Mouse (Mus musculus) thymus, postnatal 0 days (tissue): ENCODE data around the gene Olfr325. TPM values are rescaled to one million over a fixed set of nuclear protein-coding genes. Genes with fewer than 3 reads are reported as not detected.
"Not testable (repeated sequence)": the region's sequence is repeated elsewhere in the genome, so short reads cannot be mapped to it uniquely, and the experiment has no call there.

Experiments
- DNase-seq: peaks from one replicate; pipeline ENCODE4 v3.0.0-alpha.2; 2015; ENCODE audit warnings: low spot score
- polyA plus RNA-seq: library from polyadenylated mRNA; unstranded; fragments of >200 nt; fragmentation: Nextera tagmentation; extraction: Ambion mirVana; gene quantifications from 2 replicates; pipeline ENCODE4 v1.2.1, GENCODE M21; 2015

The Olfr325 gene
- polyA plus RNA-seq = not detected in 2 replicates

DNA sequence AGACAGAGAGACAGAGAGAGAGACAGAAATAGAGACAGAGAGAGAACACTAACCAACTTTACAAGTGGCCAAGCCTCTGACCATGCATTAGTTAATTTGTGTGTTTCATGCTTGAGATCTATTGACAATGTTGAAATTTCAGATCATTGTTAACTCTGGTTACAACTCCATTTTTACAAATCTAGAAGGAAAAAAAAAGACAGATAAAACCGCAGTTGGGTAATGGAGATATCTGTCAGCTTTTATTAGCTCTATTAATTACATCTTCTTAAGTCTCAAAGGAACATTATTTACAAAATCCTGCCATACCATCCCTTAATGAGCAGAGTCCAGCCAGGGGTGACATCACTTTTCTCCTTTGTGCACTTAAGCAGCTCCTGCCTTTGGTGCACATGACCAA is at the start of gene Olfr325:
Gene Olfr325 (plus strand): TSS at position 301 of the 400 bp plus-strand sequence.
- DNase-seq = no peak

DNA sequence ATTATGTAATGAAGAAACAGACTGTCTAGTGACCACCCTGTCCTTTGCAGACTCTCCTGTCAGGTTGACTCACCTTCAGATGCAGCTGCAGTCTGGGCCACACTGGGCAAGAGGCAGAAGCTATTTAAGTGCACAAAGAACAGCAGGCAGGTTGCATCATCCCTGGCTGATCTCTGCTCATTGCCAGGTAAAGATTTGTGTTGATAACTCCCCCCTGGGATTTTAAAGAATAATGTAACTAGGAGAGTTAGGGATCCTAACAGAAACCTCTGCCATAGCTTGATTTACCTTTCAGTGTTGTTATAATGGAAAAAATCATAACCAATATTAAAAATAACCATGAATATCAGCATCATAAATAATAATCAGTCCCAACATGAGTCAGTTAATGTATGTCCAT is 42.8 kb upstream of the Olfr325 start, which contains the start of gene Olfr330:
Gene Olfr330 (minus strand): TSS at position 101 of the 400 bp plus-strand sequence.
- DNase-seq = not testable (repeated sequence)

DNA sequence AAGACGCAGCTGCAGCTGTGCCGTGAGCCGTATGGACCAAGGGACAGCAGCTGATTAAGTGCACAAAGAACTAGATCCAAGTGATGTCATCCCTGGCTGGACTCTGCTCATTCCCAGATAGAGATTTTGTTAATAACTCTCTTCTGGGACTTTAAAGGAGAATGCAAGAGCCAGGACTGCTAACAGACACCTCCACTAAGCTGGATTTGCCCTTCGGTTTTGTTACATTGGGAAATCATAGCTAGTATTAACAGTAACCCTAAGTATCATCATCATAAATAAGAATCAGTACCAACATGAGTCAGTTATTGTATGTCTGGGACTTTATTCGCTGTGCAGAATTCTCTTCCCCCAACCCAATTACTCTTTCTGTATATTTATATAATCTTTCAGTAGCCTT is 31.2 kb upstream of the Olfr325 start, which contains the start of gene Olfr329-ps:
Gene Olfr329-ps (minus strand): TSS at position 101 of the 400 bp plus-strand sequence.
- no peak for DNase-seq

DNA sequence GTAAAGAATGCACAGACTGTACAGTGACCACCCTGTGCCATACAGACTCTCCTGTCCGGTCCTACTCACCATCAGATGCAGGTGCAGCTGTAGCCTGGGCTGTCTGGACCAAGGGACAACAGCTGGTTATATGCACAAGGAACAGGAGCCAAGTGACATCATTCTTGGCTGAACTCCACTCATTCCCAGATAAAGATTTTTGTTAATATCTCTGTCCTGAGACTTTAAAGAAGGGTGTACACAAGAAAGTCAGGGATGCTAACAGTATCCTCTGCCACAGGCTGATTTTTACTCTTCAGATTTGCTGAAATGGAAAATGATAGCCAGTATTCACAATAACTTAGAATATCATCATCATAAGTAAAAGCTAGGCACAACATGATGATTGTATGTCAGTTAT is 22.0 kb upstream of the Olfr325 start, which contains the start of gene Olfr328:
Gene Olfr328 (minus strand): TSS at position 101 of the 400 bp plus-strand sequence.
- no peak for DNase-seq

DNA sequence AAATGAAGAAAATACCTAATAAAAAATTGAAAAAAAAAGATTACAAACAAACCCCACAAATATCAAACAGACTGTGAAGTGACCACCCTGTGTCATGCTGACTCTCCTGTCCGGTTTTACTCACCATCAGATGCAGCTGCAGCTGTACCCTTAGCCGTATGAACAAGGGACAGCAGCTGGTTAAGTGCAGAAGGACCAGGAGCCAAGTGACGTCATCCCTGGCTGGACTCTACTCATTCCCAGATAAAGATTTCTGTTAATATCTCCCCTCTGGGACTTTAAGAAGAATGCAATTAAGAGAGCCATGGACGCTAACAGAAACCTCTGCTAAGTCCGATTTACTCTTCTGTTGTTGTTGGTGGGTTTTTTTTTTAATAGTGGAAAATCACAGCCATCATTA is 7.1 kb upstream of the Olfr325 start, which contains the start of gene Olfr224:
Gene Olfr224 (minus strand): TSS at position 149 of the 400 bp plus-strand sequence.
- no peak for DNase-seq

DNA sequence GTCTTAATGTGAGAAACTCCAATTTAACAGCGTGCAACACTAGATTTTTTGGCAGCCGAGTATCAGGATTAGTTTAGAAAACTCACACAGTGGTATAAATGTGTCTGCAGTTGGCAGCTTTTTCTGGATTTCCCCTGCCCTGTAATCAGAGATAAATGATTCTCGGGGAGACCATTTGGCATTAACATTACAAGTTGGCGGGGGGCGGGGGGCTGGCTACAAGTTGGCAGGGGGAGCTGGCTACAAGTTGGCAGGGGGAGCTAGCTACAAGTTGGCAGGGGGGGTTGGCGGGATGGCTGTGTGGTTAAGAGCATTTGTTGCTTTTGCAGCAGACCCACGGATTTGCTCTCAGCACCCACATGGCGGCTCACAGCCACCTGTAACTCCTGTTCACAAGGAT is 1.1 kb downstream of the Olfr325 start:
- DNase-seq = no peak

DNA sequence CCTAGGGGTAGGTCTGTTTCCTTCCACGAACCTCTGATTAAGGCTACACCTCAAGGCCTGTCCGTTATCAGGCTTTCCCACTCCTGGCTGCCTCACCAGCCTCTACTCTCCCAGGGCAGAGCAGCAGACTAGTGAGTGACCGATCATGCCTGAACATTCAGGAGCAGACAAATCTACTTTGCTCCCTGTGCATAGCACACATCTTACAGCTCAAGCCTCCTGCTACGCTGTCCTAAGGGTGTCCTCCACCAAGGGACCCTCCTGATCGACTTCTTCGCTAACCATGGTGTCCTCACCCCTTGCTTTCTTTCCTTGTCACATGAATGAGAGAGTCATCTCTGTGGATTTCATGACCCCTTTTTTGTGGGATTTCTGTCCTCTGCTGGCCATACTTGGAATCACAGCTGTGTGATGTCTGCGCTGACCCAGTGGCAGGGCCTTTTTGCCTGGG is 10.4 kb downstream of the Olfr325 start:
- peak; percentile 12 for DNase-seq

DNA sequence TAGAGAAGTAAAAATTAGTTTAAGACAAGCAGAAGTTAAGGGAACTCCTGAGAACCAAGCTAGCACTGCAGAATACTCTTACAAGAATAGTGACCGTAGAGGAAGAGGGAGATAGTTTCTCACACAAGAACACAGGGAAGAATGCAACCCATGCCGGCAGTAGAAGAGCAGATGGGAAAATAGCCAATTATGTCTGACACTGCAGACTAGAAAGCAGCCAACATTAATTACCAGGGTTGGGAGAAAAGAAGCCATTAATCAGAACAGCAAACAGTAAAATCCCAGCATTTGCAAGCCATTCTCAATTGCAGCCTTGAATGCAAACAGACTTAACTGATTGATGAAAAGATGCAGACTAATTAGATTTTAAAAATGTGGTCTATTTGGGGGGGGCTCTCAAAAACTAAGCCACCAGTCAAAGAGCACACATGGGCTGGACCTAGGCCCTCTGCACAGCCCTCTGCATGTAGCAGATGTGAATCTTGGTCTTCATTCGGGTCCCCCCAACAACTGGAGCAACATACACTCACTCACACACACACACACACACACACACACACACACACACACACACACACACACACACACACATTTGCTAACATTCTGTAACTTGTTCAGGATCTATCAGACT is 11.2 kb downstream of the Olfr325 start:
- no peak for DNase-seq

DNA sequence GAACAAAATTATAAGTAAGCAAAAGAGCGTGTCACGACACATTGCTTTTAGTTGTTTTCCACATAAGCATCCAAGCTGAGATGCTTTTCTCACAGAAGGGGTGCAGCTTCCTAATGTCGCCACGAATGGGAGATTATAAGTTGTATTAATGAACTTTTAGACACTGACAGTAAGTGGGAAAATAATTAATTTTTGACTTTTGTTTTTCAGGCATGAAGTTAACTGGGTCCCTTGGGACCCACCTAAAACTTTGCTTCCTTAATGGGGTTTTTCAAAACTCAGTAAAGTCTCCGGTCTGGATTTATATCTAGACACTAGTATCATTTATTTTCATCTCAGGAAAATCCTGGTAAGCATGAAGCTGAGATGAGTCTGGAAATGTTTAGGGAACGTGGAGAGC is 17.3 kb downstream of the Olfr325 start, which contains the start of gene Olfr324:
Gene Olfr324 (plus strand): TSS at position 301 of the 400 bp plus-strand sequence.
- DNase-seq = no peak

DNA sequence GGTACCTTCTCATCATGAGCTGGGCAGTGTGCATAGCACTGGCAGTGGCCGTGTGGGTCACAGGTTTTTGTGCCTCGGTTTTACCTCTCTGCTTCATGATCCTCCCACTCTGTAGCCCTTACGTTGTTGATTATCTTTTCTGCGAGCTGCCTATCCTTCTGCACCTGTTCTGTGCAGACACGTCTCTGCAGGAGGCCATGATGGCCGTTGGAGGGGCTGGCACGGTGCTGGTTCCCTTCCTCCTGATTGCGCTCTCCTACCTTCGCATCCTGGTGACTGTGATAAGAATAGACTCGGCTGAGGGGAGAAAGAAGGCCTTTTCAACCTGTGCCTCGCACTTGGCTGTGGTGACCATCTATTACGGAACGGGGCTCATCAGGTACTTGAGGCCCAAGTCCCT is 20.3 kb downstream of the Olfr325 start:
- no peak for DNase-seq

DNA sequence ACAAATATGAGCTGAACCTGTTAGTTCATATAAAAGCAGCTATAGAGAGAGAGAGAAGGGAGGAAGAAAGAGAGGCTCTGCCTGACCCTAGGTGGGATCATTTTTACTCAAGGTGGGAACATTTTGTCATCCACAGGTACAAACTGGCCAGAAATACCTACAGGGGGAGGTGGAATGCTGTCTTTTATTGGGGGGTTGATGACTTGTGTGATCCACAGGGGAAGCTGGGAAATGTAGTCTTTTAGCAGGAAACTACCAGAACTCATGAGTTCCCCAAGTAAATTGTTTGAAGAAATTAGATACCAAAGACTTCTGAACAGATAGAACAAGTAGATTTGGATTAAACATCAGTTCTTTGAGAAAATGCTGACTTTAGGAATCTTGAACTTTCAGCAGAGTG is 24.5 kb downstream of the Olfr325 start:
- DNase-seq = no peak

DNA sequence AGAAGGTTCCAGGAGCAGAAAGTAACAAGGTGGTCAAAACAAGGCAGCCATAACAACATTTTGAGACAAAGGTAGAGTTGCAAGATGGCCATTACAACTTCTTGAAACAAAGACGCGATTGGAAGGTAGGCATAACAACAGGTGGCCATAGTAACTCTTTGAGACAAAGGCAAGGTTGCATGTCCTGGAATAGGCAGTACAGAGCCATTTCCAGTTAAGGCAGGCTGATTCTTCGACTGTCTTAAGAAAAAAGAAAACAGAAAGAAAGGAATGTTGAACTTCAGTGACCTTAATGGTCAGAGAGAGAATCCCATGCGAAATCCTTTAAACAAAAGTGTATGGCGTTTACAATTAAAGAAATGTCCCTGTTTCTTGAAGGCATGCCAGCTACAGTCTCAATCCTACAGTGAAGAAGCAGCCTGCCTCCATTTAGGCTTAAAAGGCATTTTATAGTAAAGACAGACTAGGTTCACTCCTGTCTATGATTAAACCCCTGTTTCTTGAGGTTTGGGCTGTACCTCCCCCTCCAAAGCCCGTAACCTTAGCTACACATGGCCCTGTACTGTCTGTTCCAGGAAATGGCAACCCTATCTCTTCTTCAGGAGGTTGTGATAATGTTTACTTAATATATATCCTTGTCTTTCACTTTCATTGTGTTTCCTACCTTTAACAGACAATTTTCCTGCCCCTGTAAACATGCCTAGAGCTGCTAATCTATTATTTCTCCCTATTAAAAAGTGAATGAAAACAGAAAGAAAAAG is 25.4 kb downstream of the Olfr325 start:
- no peak for DNase-seq

DNA sequence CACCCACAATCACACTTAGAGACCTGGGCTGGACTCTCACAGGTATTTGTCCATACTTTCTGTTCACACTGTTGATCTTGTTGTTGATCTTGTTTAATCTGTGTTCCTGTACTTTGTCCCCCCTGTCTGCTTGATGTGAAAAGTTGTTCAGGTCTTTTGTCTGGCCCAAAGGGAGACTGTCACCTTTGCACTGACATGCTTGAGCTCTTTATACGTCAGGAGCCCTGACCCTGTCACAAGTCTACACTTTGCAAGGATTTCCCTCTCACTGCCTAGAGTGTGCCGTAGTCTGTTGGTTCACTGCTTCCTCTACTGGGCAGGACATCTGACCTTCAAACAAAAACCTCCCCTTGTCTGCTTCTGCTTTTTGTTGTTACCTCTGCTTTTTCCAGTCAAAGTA is 27.2 kb downstream of the Olfr325 start:
- no peak for DNase-seq

DNA sequence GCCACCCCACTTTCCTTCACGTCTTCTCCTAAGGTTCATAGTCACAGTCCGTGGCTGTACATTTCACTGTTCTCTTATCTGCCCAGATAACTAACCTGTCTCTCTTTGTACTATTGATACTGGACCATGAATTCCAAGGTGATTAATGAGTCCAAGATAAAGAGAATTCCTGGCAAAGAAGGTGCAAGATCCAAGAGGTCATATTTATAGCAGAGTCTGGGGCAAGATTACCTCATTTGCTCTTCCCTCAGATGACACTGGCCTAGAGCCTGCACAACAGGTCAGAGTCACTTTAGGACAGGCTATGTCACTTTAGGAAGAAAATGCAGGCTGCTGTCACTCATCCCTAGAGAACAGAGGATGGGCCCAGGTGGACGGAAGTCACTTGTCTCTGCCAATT is 27.7 kb downstream of the Olfr325 start:
- DNase-seq = no peak

DNA sequence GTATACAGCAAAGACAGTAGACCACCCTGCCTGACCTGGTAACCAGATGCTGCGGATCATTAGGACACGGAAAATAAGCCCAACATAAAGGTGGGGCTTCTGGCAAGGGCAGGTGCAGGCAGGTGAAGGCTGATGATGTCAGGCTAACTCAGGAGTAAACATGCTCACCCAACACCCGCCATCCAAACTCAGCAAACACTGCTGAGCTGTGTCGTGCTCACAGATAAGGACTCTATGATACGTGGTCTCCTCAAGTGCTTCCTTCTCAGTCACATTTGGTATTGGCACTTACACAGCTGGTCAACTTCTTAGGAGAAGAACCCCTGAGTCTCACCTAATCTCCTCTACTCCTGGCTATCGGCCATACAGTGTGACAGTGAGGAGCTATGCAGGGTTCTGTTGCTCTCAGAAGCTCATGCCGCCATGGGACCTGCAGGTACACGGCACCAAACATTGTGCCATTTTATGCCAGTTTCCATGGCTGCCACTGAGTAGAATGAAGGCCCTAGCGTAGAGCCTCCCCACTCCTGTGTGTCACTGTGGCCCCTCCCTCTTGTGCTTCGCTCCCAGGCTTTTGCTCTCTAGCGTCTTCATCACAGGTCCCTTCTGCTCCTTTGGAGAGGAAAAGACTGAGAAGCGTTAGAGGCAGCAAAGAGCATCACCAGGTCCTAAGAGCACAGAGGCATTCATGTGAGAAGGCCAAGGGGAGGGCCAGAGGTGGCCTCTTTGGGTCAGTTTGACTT is 28.8 kb downstream of the Olfr325 start:
- DNase-seq = no peak

DNA sequence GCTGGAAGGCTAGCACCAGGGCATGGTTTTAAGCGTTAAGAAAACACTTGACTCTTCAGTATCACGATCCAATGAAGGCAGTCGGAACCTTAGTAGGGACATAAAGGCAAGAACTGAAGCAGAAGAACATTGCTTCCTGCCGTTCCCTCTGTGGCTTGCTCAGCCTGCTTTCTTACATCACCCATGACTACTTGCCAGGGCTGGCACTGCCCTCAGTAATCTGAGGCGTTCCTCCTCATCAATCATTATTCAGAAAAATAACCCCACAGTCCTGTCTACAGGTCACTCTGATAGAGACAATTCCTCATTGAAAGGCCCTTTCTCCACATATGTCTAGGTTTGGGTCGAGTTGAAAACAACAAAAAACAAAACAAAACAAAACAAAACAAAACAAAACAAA is 29.5 kb downstream of the Olfr325 start:
- DNase-seq = no peak

DNA sequence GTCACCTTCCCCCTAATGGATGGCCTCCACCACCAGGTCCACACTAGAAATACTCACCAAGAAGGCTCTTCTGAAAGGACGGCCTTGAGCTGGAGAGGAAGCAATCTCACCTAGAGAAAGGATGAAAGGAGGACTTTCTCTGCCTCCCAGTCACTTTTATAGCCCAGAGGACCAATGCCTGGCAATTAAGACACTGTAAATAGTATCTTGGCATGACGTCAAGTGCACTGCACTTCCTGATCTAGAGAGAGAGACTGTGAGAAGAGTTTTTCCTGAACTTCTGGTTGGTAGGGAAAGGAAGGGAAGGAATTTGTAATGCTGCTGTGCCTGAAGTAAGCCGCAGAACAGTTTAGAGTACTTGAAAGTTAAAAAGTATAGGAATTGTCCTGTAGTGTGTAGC is 35.8 kb downstream of the Olfr325 start:
- DNase-seq = no peak

DNA sequence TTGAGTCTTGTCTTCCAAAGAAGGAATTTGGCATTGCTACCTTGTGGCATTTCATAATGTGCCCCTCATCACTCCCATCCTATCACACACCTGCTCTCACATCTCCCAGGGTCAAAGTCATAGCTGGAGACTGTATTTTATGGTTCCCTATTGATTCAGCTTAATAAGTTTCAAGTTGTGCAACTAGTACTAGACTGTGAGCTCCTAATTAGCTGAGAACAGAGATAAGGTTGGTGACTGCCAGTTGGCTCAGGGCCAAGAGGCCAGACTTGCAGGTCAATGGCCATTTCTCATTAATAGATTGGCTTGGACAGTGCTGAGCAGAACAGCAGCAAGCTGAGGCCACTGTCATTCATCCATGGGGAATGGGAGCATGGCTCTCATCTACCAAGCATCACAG is 37.0 kb downstream of the Olfr325 start:
- no peak for DNase-seq

DNA sequence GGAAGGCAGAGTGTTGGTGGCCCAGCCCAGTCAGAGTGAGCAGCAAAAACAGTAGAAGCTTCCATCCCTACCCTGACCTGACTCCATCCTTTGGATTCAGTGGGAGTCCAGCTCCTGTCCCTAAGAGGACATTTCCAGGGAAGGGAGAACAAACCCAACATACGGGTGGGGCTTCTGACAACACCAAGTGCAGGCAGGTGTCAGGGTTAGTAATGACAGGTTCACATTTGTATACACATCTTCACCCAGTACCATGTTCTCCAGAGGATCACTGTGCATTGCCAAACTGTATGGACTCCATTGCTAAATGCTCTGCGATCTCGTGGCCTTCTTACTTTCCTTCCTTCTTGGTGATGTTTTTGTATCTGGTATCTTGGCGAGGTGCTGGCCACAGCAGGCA is 38.4 kb downstream of the Olfr325 start, which contains the start of gene 2210407C18Rik:
Gene 2210407C18Rik (minus strand): TSS at position 101 of the 400 bp plus-strand sequence.
- no peak for DNase-seq

DNA sequence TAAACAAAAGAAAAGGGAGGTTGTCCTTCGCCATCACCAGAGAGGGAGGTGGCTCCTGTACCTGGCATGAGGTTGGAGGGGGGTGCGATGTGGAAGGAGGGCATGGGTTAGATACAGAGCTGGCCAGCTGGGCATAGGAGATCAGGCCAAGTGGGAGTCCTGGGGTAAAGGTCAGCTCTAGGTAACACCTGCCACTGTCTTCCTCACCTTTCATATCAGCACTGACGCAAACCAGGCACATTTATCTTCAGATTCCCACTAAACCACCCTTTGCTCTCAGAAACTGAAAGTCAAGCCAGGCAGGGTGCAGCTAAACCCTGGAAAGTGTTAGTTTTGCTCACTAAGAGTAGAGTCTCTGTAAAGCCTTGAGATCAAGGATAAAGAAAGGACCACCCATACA is 40.8 kb downstream of the Olfr325 start:
- DNase-seq = no peak

DNA sequence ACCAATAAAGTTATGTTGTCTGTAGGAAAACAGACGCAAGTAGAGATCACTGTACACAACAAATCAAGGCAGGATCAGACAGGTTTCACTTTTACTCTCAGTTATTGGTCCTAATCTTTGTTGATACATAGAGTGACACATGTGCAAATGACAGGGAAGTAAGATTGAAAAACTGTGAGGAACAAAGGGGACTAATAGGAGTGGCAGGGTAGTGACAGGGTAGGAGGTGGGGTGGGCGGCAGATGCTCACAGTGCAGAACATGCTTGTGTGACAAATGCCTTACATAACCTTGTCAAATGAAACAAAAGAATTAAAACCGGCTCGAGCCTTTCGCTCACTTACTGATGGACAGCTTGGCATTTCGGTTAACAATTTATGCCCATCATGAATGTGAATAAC is 41.3 kb downstream of the Olfr325 start:
- no peak for DNase-seq

DNA sequence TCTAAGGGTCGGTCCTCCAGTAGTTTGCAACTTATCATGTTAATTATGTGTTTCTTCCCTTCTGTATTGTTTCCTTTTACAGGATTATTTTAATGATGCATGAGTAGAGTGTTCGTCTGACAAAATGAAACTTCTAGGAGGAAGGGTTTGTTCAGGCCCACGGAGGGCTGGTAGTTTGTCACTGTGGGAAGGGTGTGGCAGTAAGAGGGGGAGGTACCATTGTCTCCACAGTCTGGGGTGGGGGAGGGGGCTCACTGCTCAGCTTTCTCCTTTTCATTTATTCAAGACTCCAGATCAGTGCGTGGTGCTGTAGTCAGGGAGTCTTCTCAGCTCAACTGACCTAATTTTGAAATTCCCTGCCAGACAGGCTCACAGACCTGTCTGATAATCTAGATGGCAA is 48.6 kb downstream of the Olfr325 start:
- no peak for DNase-seq
